Mouse (Mus musculus): ENCODE results near the gene Gmfg. TPM values are rescaled to one million over a fixed set of nuclear protein-coding genes. Genes with fewer than 3 reads are reported as not detected.

Gmfg gene
- polyA plus RNA-seq, 1 experiment from 2014 or later = 6.3 TPM

DNA sequence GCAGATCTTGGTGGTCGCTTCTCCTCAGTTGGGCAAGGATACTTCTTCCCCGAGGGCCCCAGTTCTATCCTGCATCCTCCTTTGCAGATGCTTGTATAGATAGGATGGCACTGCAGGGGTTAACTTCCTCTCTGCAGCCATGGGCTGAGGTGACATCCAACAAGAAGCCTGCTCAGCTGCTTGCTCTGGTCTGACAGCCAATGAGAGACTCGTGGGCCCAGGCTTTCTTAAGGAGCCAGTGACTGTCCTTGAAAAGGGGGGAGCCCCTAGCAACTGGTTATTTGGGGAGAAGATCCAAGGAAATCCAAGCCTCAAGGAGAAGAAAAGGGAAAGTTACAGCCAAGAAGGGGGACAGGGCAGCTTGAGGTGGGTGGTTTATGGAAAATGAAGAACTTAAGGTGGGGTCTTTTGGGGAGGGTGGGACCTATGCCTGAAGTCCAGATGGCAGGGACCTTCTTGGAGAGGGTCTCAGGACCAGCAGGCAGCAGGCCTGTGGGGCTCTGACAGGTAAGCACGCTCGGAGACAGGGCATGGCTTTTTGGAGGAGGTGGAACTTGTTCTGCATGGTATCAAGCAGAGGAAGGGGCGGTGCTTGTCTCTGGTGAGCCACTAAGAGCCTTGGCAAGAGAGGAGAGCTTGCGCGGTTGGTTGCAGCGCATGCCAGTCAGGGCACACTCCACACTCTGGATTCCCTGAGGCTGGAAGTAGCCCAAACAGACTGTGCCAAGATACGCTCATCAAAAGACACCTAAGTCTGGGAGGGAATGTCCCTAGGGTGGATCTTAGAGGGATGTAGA lies 27.4 kb downstream of the Gmfg start:
- Histone ChIP-seq H3K4me1 (peaks cover 20% of the 10 kb centered on the region), H3K27me3 (peaks cover 42% of the 10 kb centered on the region), H3K9me3 (no peaks in the 10 kb centered on the region), H3K36me3 (peaks cover 37% of the 10 kb centered on the region), H3K4me3 (peak overlapping the region; percentile 14; the same call in 1 of the 2 replicates), H3K4me2 (replicated peaks) (peak overlapping the region; percentile 19; the same call in 1 of the 2 replicates), H3K9ac (replicated peaks) (no peak overlapping the region), H3K27ac (replicated peaks) (no peak overlapping the region)
- 74% methylated on average over 9 of the region's 10 CpGs for WGBS
- ATAC-seq (ENCODE audit: low FRiP score, low read depth) = 0 out of 2 replicates have a peak, but pooled peaks have one; percentile 10

DNA sequence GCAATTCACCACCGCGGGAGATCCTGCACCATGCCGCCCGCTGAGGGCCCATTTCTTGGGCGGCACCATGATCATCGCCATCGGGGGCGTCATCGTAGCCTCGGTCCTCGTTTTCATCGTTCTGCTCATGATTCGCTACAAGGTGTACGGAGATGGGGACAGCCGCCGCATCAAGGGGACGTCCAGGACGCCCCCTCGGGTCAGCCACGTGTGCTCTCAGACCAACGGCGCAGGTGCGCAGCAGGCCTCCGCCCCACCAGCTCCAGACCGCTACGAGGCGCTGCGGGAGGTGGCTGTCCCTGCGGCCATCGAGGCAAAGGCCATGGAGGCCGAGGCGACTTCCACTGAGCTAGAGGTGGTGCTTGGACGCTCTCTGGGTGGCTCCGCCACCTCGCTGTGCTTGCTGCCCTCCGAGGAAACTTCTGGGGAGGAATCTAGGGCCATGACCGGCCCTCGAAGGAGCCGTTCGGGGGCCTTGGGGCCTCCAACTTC lies 29.5 kb downstream of the Gmfg start:
- Histone ChIP-seq H3K36me3 (peaks cover 18% of the 10 kb centered on the region), H3K9me3 (no peaks in the 10 kb centered on the region), H3K4me2 (replicated peaks) (peak overlapping the region; percentile 62), H3K27ac (replicated peaks) (no peak overlapping the region), H3K4me3 (peak overlapping the region; percentile 44), H3K9ac (replicated peaks) (peak overlapping the region; percentile 54), H3K4me1 (peaks cover 20% of the 10 kb centered on the region), H3K27me3 (peaks cover 42% of the 10 kb centered on the region)
- peak; percentile 16; the same call in 1 of the 2 replicates for ATAC-seq (ENCODE audit: low FRiP score, low read depth)
- WGBS = 13% methylated on average over 40 of the region's 40 CpGs

DNA sequence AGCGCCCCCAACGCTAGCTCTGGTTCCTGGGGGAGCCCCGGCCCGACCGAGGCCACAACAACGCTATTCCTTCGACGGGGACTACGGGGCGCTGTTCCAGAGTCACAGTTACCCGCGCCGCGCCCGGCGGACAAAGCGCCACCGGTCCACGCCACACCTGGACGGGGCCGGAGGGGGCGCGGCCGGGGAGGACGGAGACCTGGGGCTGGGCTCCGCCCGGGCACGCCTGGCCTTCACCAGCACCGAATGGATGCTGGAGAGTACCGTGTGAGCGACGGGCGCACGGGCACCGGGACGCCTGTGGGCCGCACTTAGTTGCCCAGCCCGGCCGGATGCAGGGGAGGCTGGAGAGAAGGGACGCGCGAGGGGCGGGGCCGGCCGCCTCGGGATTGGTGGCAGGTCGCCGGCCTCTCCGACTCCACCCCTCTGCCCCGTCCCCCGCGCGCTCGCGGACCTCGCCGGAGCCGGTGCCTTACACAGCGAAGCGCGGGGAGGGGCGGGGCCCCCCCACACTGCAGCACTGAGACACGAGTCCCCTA lies 30.0 kb downstream of the Gmfg start:
- Histone ChIP-seq H3K4me2 (replicated peaks) (peak overlapping the region; percentile 62), H3K4me3 (peak overlapping the region; percentile 44), H3K4me1 (peaks cover 19% of the 10 kb centered on the region), H3K36me3 (peaks cover 13% of the 10 kb centered on the region), H3K27me3 (peaks cover 42% of the 10 kb centered on the region), H3K27ac (replicated peaks) (no peak overlapping the region), H3K9me3 (no peaks in the 10 kb centered on the region), H3K9ac (replicated peaks) (peak overlapping the region; percentile 54)
- ATAC-seq (ENCODE audit: low FRiP score, low read depth) = peak; percentile 81
- 2% methylated on average over 63 of the region's 63 CpGs for WGBS

DNA sequence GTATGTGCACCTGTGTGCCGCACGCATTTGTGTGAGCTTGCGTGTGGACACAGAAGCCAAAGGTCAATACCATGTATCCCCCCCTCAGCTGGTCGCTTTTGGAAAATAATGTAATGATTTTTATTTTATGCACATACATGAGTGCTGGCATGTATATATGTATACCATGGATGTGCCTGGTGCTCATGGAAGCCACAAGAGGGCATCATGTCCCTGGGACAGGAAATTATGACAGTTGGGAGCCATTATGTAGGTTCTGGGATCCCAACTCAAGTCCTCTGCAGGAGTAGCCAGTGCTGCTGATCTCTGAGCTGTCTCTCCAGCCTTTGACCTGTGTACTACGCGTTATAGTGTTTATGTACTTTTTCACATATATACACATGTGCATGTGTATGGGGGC lies 38.9 kb downstream of the Gmfg start:
- H3K4me2 ChIP-seq (replicated peaks) = no peak overlapping the region
- no peak overlapping the region for H3K27ac ChIP-seq (replicated peaks)
- peaks cover 3% of the 10 kb centered on the region; the same call in 1 of the 2 replicates for H3K4me1 ChIP-seq
- no peak overlapping the region for H3K4me3 ChIP-seq
- 89% methylated on average over 6 of the region's 6 CpGs for WGBS
- no peaks in the 10 kb centered on the region for H3K36me3 ChIP-seq
- no peak overlapping the region for H3K9ac ChIP-seq (replicated peaks)
- no peaks in the 10 kb centered on the region for H3K9me3 ChIP-seq
- peaks cover 6% of the 10 kb centered on the region for H3K27me3 ChIP-seq
- no peak for ATAC-seq (ENCODE audit: low FRiP score, low read depth)

DNA sequence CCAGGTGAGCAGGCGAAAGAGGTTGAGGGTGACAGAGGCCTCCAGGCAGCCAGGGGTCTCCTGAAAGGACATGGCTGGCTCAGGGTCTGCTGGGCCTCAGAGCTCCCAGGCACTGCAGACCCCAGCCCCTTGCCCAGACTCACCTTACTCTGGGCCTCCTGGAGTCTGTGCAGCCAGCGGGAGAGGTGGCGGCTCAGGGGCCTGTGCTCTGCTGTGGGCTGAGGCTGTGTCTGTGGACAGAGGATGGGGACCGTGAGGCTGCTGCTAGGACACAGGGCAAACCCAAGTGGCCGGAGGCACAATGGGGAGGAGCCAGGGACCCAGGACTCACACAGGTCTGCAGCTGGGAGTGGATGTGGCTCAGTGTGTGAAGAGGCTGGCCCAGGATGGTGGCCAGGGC lies 40.1 kb downstream of the Gmfg start:
- 79% methylated on average over 5 of the region's 5 CpGs for WGBS
- Histone ChIP-seq H3K4me1 (peaks cover 3% of the 10 kb centered on the region; the same call in 1 of the 2 replicates), H3K27me3 (peaks cover 11% of the 10 kb centered on the region), H3K4me2 (replicated peaks) (no peak overlapping the region), H3K4me3 (no peak overlapping the region), H3K9me3 (no peaks in the 10 kb centered on the region), H3K9ac (replicated peaks) (no peak overlapping the region), H3K36me3 (no peaks in the 10 kb centered on the region), H3K27ac (replicated peaks) (no peak overlapping the region)
- no peak for ATAC-seq (ENCODE audit: low FRiP score, low read depth)

DNA sequence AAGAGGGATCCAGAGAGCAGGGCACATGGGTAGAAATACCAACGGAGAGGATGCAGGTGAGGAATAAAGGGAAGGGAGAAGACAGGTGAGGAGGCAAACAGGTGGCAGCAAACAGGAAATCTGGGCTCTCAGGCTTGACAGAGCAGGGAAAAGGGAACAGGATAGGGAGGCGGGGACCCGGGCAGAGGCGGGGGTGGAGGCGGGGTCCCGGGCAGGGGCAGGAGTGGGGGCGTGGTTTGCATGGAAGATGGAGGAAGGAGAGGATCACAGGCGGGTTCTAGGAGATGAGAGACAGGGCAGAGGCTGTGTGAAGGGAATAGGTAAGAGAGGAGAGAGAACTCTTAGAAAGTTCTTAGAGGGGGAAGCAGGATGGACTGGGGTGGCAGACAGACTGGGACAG lies 41.6 kb downstream of the Gmfg start:
- peaks cover 3% of the 10 kb centered on the region; the same call in 1 of the 2 replicates for H3K4me1 ChIP-seq
- peaks cover 7% of the 10 kb centered on the region for H3K27me3 ChIP-seq
- no peak for ATAC-seq (ENCODE audit: low FRiP score, low read depth)
- 9% methylated on average over 7 of the region's 8 CpGs for WGBS
- no peak overlapping the region for H3K27ac ChIP-seq (replicated peaks)
- H3K9ac ChIP-seq (replicated peaks) = no peak overlapping the region
- H3K36me3 ChIP-seq = no peaks in the 10 kb centered on the region
- no peak overlapping the region for H3K4me2 ChIP-seq (replicated peaks)
- no peaks in the 10 kb centered on the region for H3K9me3 ChIP-seq
- H3K4me3 ChIP-seq = no peak overlapping the region

DNA sequence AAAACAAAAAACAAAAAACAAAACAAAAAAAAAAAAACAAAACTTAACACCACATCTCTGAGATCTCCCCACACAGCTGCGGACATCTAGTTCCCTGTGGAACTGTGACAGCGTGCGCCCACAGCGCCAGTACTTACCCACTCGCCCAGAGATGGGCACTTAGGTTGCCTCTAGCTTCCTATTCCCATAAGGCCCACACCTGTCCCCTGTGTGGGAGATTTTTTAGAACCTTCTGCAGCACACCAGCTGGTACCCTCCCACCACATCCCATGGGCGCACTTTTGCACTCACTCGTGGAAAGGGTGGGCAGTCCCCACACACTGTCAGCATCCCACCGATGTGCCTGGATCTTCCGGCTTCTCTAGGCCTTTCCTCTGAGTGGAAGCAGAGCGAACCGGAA lies 45.6 kb downstream of the Gmfg start:
- no peak overlapping the region for H3K4me2 ChIP-seq (replicated peaks)
- H3K27me3 ChIP-seq = peaks cover 22% of the 10 kb centered on the region
- no peak overlapping the region for H3K9ac ChIP-seq (replicated peaks)
- no peaks in the 10 kb centered on the region for H3K36me3 ChIP-seq
- H3K9me3 ChIP-seq = no peaks in the 10 kb centered on the region
- no peak overlapping the region for H3K4me3 ChIP-seq
- H3K4me1 ChIP-seq = peaks cover 4% of the 10 kb centered on the region
- 90% methylated on average over 11 of the region's 11 CpGs for WGBS
- H3K27ac ChIP-seq (replicated peaks) = no peak overlapping the region
- no peak for ATAC-seq (ENCODE audit: low FRiP score, low read depth)

DNA sequence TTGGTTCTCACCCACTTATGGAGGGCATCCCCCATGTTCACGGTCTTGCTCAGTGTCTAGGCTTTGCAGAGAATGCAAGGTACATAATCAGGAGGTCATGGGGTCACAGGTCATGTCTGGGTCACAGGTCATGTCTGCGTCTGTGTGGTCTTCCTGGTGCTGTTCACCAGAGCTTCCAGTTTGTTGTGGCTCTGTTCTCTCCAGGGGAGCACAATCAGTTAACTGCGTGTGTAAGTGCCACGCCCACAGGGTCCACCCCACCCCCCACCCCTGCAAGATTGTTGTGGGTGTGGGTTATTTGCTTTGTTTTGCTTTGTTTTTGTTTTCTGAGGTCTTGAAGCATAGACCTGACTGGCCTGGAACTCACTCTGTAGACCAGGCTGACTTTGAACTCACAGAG lies 46.9 kb downstream of the Gmfg start:
- no peaks in the 10 kb centered on the region for H3K9me3 ChIP-seq
- no peak overlapping the region for H3K4me2 ChIP-seq (replicated peaks)
- H3K36me3 ChIP-seq = no peaks in the 10 kb centered on the region
- H3K27me3 ChIP-seq = peaks cover 34% of the 10 kb centered on the region
- WGBS = 48% methylated on average over 4 of the region's 4 CpGs
- no peak for ATAC-seq (ENCODE audit: low FRiP score, low read depth)
- no peak overlapping the region for H3K27ac ChIP-seq (replicated peaks)
- no peak overlapping the region for H3K4me3 ChIP-seq
- peaks cover 5% of the 10 kb centered on the region for H3K4me1 ChIP-seq
- no peak overlapping the region for H3K9ac ChIP-seq (replicated peaks)

DNA sequence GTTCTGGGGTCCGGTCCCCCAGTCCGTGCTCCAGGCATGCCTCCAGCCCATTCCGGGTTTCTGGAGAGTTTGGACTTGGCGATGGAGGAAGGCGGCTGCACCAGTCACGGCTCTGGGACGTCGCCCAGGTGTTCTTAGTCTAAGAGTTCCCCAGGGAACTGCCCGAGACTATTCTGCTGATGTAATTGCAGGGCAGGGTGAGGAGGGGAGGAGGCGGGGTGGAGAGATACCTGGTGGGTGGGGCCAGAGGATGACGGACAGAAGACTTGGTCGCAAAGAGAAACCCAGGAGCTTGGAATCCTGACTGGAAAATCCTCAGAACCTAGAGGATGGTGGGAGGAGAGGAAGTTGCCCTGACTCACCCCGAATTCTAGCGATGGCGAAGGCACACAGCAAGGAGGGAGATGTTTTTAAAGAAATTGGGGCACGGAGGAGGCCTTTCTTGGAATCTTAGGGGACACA lies 50.8 kb downstream of the Gmfg start:
- H3K4me3 ChIP-seq = peak overlapping the region; percentile 13; the same call in 1 of the 2 replicates
- H3K9me3 ChIP-seq = no peaks in the 10 kb centered on the region
- no peak overlapping the region for H3K27ac ChIP-seq (replicated peaks)
- peaks cover 49% of the 10 kb centered on the region for H3K27me3 ChIP-seq
- H3K4me2 ChIP-seq (replicated peaks) = peak overlapping the region; percentile 31; the same call in 1 of the 2 replicates
- no peak overlapping the region for H3K9ac ChIP-seq (replicated peaks)
- H3K36me3 ChIP-seq = no peaks in the 10 kb centered on the region
- 4% methylated on average over 16 of the region's 16 CpGs for WGBS
- peaks cover 10% of the 10 kb centered on the region for H3K4me1 ChIP-seq
- no peak for ATAC-seq (ENCODE audit: low FRiP score, low read depth)

DNA sequence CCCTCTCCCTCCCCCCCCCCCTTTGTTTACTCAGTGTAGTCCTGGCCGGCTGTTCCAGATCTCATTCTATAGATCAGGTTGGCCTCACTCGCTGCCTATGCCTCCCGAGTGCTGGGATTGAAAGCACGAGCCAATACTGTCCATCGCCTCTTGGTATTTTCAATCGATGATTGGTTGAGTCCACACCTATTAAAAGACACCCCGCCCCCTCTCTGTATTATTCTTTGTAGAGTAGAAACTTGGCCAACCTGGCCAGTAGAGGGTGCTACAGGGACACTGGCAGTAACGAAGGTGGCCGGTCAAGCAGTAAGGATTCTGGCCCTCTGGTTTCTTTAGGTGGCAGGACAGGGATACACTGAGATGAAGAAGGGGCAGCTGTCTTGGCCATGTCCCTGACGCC lies 53.2 kb downstream of the Gmfg start:
- Histone ChIP-seq H3K4me2 (replicated peaks) (0 out of 2 replicates have a peak overlapping the region, but pooled peaks have one; percentile 5), H3K27ac (replicated peaks) (no peak overlapping the region), H3K27me3 (peaks cover 57% of the 10 kb centered on the region), H3K4me1 (peaks cover 14% of the 10 kb centered on the region), H3K4me3 (no peak overlapping the region), H3K36me3 (no peaks in the 10 kb centered on the region), H3K9me3 (no peaks in the 10 kb centered on the region), H3K9ac (replicated peaks) (no peak overlapping the region)
- WGBS = 4% methylated on average over 10 of the region's 10 CpGs
- ATAC-seq (ENCODE audit: low FRiP score, low read depth) = no peak

DNA sequence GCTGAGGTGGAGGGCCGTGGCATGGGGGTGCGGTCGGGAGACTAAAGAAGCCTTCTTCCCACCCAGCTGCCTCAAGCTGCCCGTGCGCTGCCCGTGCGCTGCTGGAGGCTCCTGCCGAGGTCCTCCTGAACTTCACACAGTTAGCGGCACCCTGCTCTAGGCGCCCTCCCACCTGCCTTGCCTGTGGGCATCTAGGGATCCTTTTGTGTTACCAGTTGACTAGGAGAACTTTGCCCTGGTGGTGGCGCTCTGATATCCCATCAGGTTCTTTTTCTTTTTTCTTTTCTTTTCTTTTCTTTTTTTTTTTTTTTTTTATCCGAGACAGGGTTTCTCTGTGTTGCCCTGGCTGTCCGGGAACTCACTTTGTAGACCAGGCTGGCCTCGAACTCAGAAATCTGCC lies 53.7 kb downstream of the Gmfg start:
- no peak overlapping the region for H3K9ac ChIP-seq (replicated peaks)
- no peak for ATAC-seq (ENCODE audit: low FRiP score, low read depth)
- peaks cover 57% of the 10 kb centered on the region for H3K27me3 ChIP-seq
- 35% methylated on average over 14 of the region's 14 CpGs for WGBS
- H3K4me3 ChIP-seq = no peak overlapping the region
- no peaks in the 10 kb centered on the region for H3K36me3 ChIP-seq
- no peak overlapping the region for H3K27ac ChIP-seq (replicated peaks)
- peaks cover 16% of the 10 kb centered on the region for H3K4me1 ChIP-seq
- no peaks in the 10 kb centered on the region for H3K9me3 ChIP-seq
- no peak overlapping the region for H3K4me2 ChIP-seq (replicated peaks)

DNA sequence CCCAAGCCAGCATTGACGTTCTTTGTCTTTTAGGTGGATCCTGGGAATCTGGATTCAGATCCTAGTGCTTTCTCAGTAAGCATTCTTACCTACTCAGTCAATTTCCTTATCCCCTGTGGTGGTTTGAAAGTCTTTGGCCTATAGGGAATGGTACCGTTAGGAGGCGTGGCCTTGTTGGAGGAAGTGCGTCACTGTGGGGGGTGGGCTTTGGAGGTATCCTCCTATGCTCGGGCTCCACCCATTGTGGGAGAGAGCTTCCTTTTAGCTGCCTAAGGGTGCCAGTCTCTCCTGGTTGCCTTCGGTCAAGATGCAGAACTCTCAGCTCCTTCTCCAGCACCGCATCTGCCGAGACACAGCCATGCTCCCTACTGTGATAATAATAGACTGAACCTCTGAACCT lies 55.1 kb downstream of the Gmfg start:
- ATAC-seq (ENCODE audit: low FRiP score, low read depth) = no peak
- peaks cover 16% of the 10 kb centered on the region for H3K4me1 ChIP-seq
- H3K36me3 ChIP-seq = no peaks in the 10 kb centered on the region
- peaks cover 55% of the 10 kb centered on the region for H3K27me3 ChIP-seq
- no peak overlapping the region for H3K4me3 ChIP-seq
- H3K9ac ChIP-seq (replicated peaks) = no peak overlapping the region
- 91% methylated on average over 8 of the region's 8 CpGs for WGBS
- H3K9me3 ChIP-seq = no peaks in the 10 kb centered on the region
- no peak overlapping the region for H3K4me2 ChIP-seq (replicated peaks)
- no peak overlapping the region for H3K27ac ChIP-seq (replicated peaks)
